Mouse (Mus musculus) kidney, postnatal 0 days (tissue): ENCODE results near the gene Pxn. TPM values are rescaled to one million over a fixed set of nuclear protein-coding genes. Genes with fewer than 3 reads are reported as not detected.

Experiments used
- ATAC-seq: fragments of 200-750 bp; cut with Nextera tagmentation; replicated peaks from 2 replicates; pipeline ENCODE4 v1.8.0; 2017; ENCODE audit warnings: low read depth, moderate number of reproducible peaks, moderate TSS enrichment, moderate library complexity; ENCODE audit not compliant: low FRiP score
- DNase-seq: peaks from one replicate; pipeline ENCODE4 v3.0.0-alpha.2; 2016; ENCODE audit warnings: low spot score
- H3K27ac ChIP-seq: fragments of 300-500 bp; sonication (generic); 2 replicates; pipeline ENCODE4 v1.5.1; 2014; ENCODE audit warnings: mild to moderate bottlenecking
- H3K27me3 ChIP-seq: fragments of 300-500 bp; sonication (generic); 2 replicates; pipeline ENCODE4 v1.6.1; 2014; ENCODE audit warnings: low read length, mixed read lengths; ENCODE audit not compliant: insufficient read depth
- H3K36me3 ChIP-seq: fragments of 300-500 bp; sonication (generic); 2 replicates; pipeline ENCODE4 v1.6.1; 2014; ENCODE audit warnings: low read length, mixed read lengths; ENCODE audit not compliant: insufficient read depth
- H3K4me1 ChIP-seq: fragments of 300-500 bp; sonication (generic); replicated peaks from 2 replicates; pipeline ENCODE4 v1.6.1; 2014; ENCODE audit warnings: antibody characterized with exemption, low read length, mixed read lengths; ENCODE audit not compliant: insufficient read depth
- H3K4me2 ChIP-seq: fragments of 300-500 bp; sonication (generic); 2 replicates; pipeline ENCODE4 v1.6.1; 2014; ENCODE audit warnings: mild to moderate bottlenecking, low read length, moderate library complexity, mixed read lengths
- H3K4me3 ChIP-seq: fragments of 300-500 bp; sonication (generic); replicated peaks from 2 replicates; pipeline ENCODE4 v1.5.1; 2014; ENCODE audit warnings: low read depth, low read length
- H3K9ac ChIP-seq: fragments of 300-500 bp; sonication (generic); 2 replicates; pipeline ENCODE4 v1.6.1; 2014; ENCODE audit warnings: low read depth, low read length
- H3K9me3 ChIP-seq: fragments of 300-500 bp; sonication (generic); replicated peaks from 2 replicates; pipeline ENCODE4 v1.6.1; 2016; ENCODE audit warnings: low read length, inconsistent platforms, mixed read lengths
- CTCF ChIP-seq: IDR thresholded peaks from 2 replicates; pipeline ENCODE4 v1.5.1; 2016; ENCODE audit warnings: antibody characterized with exemption, low read depth, mild to moderate bottlenecking, moderate library complexity
- WGBS: fragments of 180-500 bp; shearing (Covaris S2); extraction: QIAGEN DNeasy Blood & Tissue Kit; methylation state at CpG from one replicate; pipeline ENCODE4 v1.1.7; 2014; 5-methylcytosine and 5-hydroxymethylcytosine counted together
- polyA plus RNA-seq: library from polyadenylated mRNA; unstranded; fragments of >200 nt; fragmentation: Nextera tagmentation; extraction: Ambion mirVana; gene quantifications from 2 replicates; pipeline ENCODE4 v1.2.1, GENCODE M21; 2015

Gene Pxn
- polyA plus RNA-seq, 1 experiment from 2014 or later = 48.3 TPM

DNA sequence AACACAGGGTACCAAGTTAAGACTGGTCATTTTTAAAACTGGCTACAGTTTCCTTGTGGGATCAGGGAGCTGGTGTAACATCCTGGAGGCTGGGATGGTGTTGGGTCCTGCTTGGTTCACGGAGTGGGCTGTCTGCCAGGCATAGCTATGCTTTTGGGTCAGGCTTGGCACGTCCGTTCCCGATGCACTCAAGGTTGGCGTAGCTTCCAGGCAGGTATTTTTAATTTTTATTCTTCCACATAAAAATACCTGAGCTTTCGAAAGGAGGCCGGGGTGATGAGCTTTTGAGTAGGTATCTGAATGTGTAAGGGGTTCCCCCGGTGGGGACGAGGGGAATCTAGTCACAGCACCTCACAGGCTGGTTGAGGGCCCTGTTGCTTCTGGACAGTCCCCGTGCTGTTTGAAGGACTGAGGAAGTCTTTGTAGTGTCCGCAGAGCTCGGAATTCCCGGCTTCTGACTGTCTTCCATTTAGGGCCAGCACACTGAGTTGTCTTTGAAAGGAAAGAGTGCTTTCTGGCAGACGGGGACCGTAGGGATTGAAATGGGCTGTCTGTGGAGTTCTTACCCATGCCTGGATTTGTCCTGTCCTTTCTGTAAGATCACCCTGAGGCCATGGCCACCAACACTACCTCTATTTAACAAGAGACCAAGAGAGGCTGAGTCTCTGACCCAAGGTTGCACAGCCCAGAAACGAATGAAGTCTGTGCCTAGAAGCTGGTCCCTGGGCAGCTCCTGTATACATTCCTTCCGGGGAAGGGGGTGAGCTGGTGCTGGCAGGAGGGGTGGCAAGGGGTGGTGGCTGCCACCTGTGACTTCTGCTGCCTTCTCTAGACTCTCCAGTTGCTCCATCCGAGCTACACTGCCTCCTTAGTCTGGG, 1.7 kb downstream of the Pxn start:
- 27% methylated on average over 18 of the region's 18 CpGs for WGBS
- DNase-seq = no peak
- H3K27ac ChIP-seq = peak overlapping the region; percentile 78

GRCm38 (mm10) chr5:115508859-115509147, 2.3 kb downstream of the Pxn start:
- peak overlapping the region; percentile 88 for H3K4me2 ChIP-seq
- peak overlapping the region; percentile 78 for H3K27ac ChIP-seq
- no peaks in the 10 kb centered on the region for H3K27me3 ChIP-seq
- peak overlapping the region; percentile 93 for H3K4me3 ChIP-seq
- H3K4me1 ChIP-seq = peaks cover 30% of the 10 kb centered on the region
- WGBS = 1% methylated on average over 10 of the region's 10 CpGs
- peak; percentile 92 for DNase-seq
- H3K36me3 ChIP-seq = no peaks in the 10 kb centered on the region
- ATAC-seq = peak; percentile 92
- H3K9me3 ChIP-seq = no peaks in the 10 kb centered on the region
- peak overlapping the region; percentile 96; the same call in 1 of the 2 replicates for H3K9ac ChIP-seq
- no peak for TF ChIP-seq CTCF

More for the DNA sequence above, 1.7 kb downstream of the Pxn start:
- peak overlapping the region; percentile 88 for H3K4me2 ChIP-seq
- no peaks in the 10 kb centered on the region for H3K27me3 ChIP-seq
- H3K4me3 ChIP-seq = peak overlapping the region; percentile 93
- H3K9ac ChIP-seq = peak overlapping the region; percentile 96
- H3K4me1 ChIP-seq = peaks cover 30% of the 10 kb centered on the region
- no peaks in the 10 kb centered on the region for H3K9me3 ChIP-seq
- no peaks in the 10 kb centered on the region for H3K36me3 ChIP-seq
- no peak for ATAC-seq
- TF ChIP-seq CTCF = 0 out of 2 replicates have a peak, but pooled peaks have one; percentile 7

- TF ChIP-seq CTCF = no peak
These were observed 2.9 kb downstream of the Pxn start for GRCm38 (mm10) chr5:115509321-115509761.

DNA sequence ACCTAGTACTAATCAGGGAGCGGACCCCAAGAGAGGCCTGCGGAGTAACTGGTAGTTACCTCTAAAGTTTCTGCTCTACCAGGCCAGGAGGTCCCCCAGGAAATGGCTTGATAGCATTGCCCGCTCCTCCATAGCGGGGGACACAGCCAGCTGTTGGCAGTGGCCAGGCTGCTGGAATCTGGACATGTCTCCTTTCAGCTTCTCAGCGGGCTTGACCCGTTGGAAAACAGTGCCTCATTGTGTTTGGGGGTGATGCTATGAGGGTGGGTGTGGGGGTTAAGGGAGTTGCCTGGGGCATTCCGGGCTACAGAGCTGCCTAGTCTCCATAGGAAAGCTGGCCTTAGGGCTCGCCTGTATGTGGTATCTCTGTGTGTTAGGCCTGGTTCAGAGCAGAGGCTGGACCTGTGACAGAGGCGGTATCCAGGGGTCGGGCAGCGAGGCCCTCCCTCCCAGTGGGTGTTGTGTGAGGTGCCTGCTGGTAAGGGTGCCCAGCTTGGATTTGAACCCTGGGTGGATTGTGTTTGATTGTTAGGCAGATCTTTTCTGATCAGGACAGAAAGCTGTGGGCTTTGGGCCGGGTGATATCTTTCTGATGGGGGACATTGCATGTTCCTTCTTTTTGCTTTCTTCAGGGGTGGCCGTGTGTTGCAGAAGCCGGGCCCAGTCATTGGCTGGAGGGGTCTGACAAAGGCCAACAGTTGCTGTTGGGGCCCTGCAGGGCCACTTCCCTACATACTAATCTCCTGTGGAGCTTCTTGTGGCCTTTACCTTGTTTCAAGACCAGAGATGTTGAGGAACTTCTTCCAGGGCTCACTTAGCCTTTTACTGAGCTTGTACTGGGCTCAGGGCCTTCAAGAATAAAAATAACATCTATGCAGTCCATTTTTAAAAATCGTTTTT, 3.6 kb downstream of the Pxn start:
- ATAC-seq (no peak), DNase-seq (no peak)
- no peaks in the 10 kb centered on the region for H3K27me3 ChIP-seq
- H3K4me1 ChIP-seq = peaks cover 37% of the 10 kb centered on the region
- 65% methylated on average over 15 of the region's 15 CpGs for WGBS
- H3K27ac ChIP-seq = peak overlapping the region; percentile 78
- TF ChIP-seq CTCF = no peak
- no peaks in the 10 kb centered on the region for H3K9me3 ChIP-seq
- H3K36me3 ChIP-seq = no peaks in the 10 kb centered on the region
- peak overlapping the region; percentile 93; the same call in 1 of the 2 replicates for H3K4me3 ChIP-seq
- H3K4me2 ChIP-seq = peak overlapping the region; percentile 88
- peak overlapping the region; percentile 31 for H3K9ac ChIP-seq

More at GRCm38 (mm10) chr5:115509321-115509761, 2.9 kb downstream of the Pxn start:
- Histone ChIP-seq H3K9me3 (no peaks in the 10 kb centered on the region), H3K4me2 (peak overlapping the region; percentile 88), H3K4me1 (peaks cover 31% of the 10 kb centered on the region), H3K27ac (peak overlapping the region; percentile 78), H3K9ac (peak overlapping the region; percentile 13; the same call in 1 of the 2 replicates), H3K27me3 (no peaks in the 10 kb centered on the region), H3K36me3 (no peaks in the 10 kb centered on the region), H3K4me3 (peak overlapping the region; percentile 93)
- peak; percentile 83 for DNase-seq
- no peak for ATAC-seq
- 6% methylated on average over 15 of the region's 15 CpGs for WGBS

DNA sequence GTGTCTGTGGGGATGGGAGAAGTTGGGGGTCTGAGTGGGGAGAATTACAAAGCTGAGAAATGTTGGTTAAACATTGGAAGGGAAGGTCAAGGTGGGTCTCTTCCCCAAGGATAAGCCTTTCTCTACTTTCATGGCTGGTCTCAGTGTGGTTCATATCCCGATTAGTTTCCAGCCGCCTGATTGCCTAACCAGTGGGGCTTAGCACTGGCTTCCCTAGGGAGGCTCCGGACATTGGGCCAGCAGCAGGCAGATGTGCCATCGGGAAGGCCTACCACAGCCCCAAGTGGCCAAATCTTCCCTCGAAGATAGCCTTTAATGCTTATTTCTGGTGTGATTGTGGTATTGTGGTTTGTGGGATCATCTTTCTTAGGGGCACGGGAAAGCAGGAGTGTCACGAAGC, 5.9 kb downstream of the Pxn start:
- H3K36me3 ChIP-seq = 0 out of 2 replicates have a peak, but pooled peaks cover 4% of the 10 kb centered on the region
- H3K27me3 ChIP-seq = no peaks in the 10 kb centered on the region
- ATAC-seq (no peak), DNase-seq (no peak)
- TF ChIP-seq CTCF = no peak
- no peak overlapping the region for H3K4me2 ChIP-seq
- no peak overlapping the region for H3K27ac ChIP-seq
- no peaks in the 10 kb centered on the region for H3K9me3 ChIP-seq
- 89% methylated on average over 7 of the region's 7 CpGs for WGBS
- H3K4me3 ChIP-seq = no peak overlapping the region
- peaks cover 39% of the 10 kb centered on the region for H3K4me1 ChIP-seq
- no peak overlapping the region for H3K9ac ChIP-seq

GRCm38 (mm10) chr5:115513246-115513645, 6.8 kb downstream of the Pxn start:
- Histone ChIP-seq H3K9ac (no peak overlapping the region), H3K36me3 (0 out of 2 replicates have a peak, but pooled peaks cover 4% of the 10 kb centered on the region), H3K27ac (no peak overlapping the region), H3K4me1 (peaks cover 30% of the 10 kb centered on the region), H3K4me2 (no peak overlapping the region), H3K9me3 (no peaks in the 10 kb centered on the region), H3K4me3 (no peak overlapping the region), H3K27me3 (no peaks in the 10 kb centered on the region)
- TF ChIP-seq CTCF = no peak
- ATAC-seq (no peak), DNase-seq (no peak)
- 96% methylated on average over 14 of the region's 14 CpGs for WGBS
